In genomic region chr11:78805198-78805597, GRCm38 (mm10) we compare ENCODE assay signal across 22 mouse cellular contexts. TPM values are rescaled to one million over a fixed set of nuclear protein-coding genes. Genes with fewer than 3 reads are reported as not detected.
DNase-seq lines count a peak whose midpoint lies in the region; ATAC-seq and TF ChIP-seq lines count a peak whose summit lies in the region.
"Had no signal": no experiment of that assay in that cellular context is flagged by ENCODE, and none has a peak within 500 bp of the region (broad histone marks: within the 10 kb centered on the region; RNA-seq: fewer than 3 reads in every experiment).

No protein-coding gene starts in this region.

- intact Hi-C loops in left cerebral cortex, adult 2 months (cut with DNase I) = loop anchor here (1.0 to 5.0 kb wide), 5 partner anchors 20 to 163 kb away; no protein-coding TSS in a partner anchor
- intact Hi-C loops in left cerebral cortex, postnatal 10 days (cut with DNase I) = no loop called here

- TF ChIP-seq CTCF in left cerebral cortex, adult 2 months (IDR thresholded peaks at IDR 0.05) = no peak

- H3K4me3 ChIP-seq in left cerebral cortex, adult 2 months = no peak overlapping the region
- H3K4me3 ChIP-seq: forebrain, embryonic 10.5 days; forebrain, embryonic 13.5 days; heart, adult 2 months; hindbrain, embryonic 12.5 days; hindbrain, embryonic 15.5 days had no signal

- no peak for ATAC-seq in cerebellum, adult (ENCODE audit: insufficient number of reproducible peaks, low FRiP score, low TSS enrichment)
- ATAC-seq: forebrain, embryonic 13.5 days; forebrain, embryonic 16.5 days; Patski had no signal

- peak overlapping the region; percentile 88 for H3K27ac ChIP-seq in left cerebral cortex, adult 2 months
- H3K27ac ChIP-seq: forebrain, embryonic 10.5 days; forebrain, embryonic 13.5 days; heart, adult 2 months; hindbrain, embryonic 12.5 days; hindbrain, embryonic 15.5 days had no signal

- peak; percentile 69 to 71 for DNase-seq in frontal cortex, adult 2 months (ENCODE audit: extremely low spot score in 1 of 2, low spot score in 1 of 2)
- no peak for DNase-seq in frontal cortex, postnatal 10 days (ENCODE audit: low spot score in 2 of 2)
- DNase-seq in left cerebral cortex, adult 2 months (ENCODE audit: extremely low spot score in 1 of 2, low spot score in 2 of 2) = peak in 1 of 2 experiments; percentile 43
- no peak for DNase-seq in left cerebral cortex, postnatal 10 days (ENCODE audit: extremely low spot score in 1 of 2, low spot score in 2 of 2)
- DNase-seq in right cerebral cortex, postnatal 36 days (ENCODE audit: low spot score in 2 of 2) = peak; percentile 25 to 72
- no peak for DNase-seq in right cerebral cortex, adult 2 months (ENCODE audit: low spot score in 2 of 2)
- DNase-seq: adrenal gland, postnatal 10 days; adrenal gland, postnatal 36 days; B cell, adult 2 months; cerebellum, adult 11-12 months; cerebellum, adult 8-10 months; cerebellum, postnatal 36 days; gastrocnemius, postnatal 10 days; gastrocnemius, postnatal 36 days; heart, adult 2 months had no signal

RNA-seq across cellular contexts. Expression of gene Lyrm9, which starts 21.2 kb away (rescaled TPM):
- polyA plus RNA-seq in frontal cortex, adult 2 months (2012; rRNA removed) = 18.5 and 24.1 TPM in 2 replicates
- 10 to 100 TPM; 22.6 to 26.1 TPM for total RNA-seq in left cerebral cortex, adult 2 months (2021)
- total RNA-seq in left cerebral cortex, postnatal 10 days (2021) = 10 to 100 TPM; 30.2 to 32.4 TPM

RNA-seq across cellular contexts. Expression of gene Ccnq, which starts 53.7 kb away (rescaled TPM):
- polyA plus RNA-seq in frontal cortex, adult 2 months (2012; rRNA removed) = 28.8 and 34.8 TPM in 2 replicates
- 10 to 100 TPM; 16.1 to 20.1 TPM for total RNA-seq in left cerebral cortex, adult 2 months (2021)
- 10 to 100 TPM; 18.2 to 19.0 TPM for total RNA-seq in left cerebral cortex, postnatal 10 days (2021)

Comparison
In these comparisons a context has a peak if more than half of its experiments do, and no peak if none do; other contexts are left out.
1. DNase-seq: peak in frontal cortex, adult 2 months (2 of 2) and right cerebral cortex, postnatal 36 days (2 of 2); none in frontal cortex, postnatal 10 days (0 of 2), left cerebral cortex, postnatal 10 days (0 of 2) and right cerebral cortex, adult 2 months (0 of 2).